Mouse (Mus musculus): ENCODE results near the gene Ccdc82. TPM values are rescaled to one million over a fixed set of nuclear protein-coding genes. Genes with fewer than 3 reads are reported as not detected.

The Ccdc82 gene
- total RNA-seq, 2 experiments from 2014 or later, result 2.8 to 4.3 TPM

Other genes starting within 250 kb of the Ccdc82 start
- gene Jrkl, start 1.1 kb upstream of the Ccdc82 start, total RNA-seq (2021), result 1 to 10 TPM; 2.6 to 2.7 TPM
- gene Maml2, start 51.0 kb downstream of the Ccdc82 start, total RNA-seq (2021), result 1 to 10 TPM; 2.1 to 3.2 TPM
- not detected for gene Gm17571, start 199.8 kb downstream of the Ccdc82 start, total RNA-seq (2021)

Measured in gastrocnemius, postnatal 25 days (tissue).